Mouse (Mus musculus): ENCODE measurements at regions not wholly inside any gene's neighbourhood (a gene's known extent, or its start where the extent isn't known, plus 50 kb on each side); places are given as distances from the start of the nearest gene placed in this dataset.

GRCm38 (mm10) chr10:56566836-56567442 is 189.8 kb downstream of the Gja1 start:
- no peak for DNase-seq (ENCODE audit: extremely low spot score in 1 of 2, low spot score in 2 of 2)
- intact Hi-C loops (cut with DNase I), result no loop called here

- intact Hi-C loops (cut with DNase I), result no loop called here
- DNase-seq (ENCODE audit: extremely low spot score in 1 of 2, low spot score in 2 of 2), result no peak
Measured at GRCm38 (mm10) chr10:56582065-56582464, 204.9 kb downstream of the Gja1 start.

GRCm38 (mm10) chr10:56587205-56587604 is 210.1 kb downstream of the Gja1 start:
- intact Hi-C loops (cut with DNase I), result no loop called here
- no peak for DNase-seq (ENCODE audit: extremely low spot score in 1 of 2, low spot score in 2 of 2)

DNA sequence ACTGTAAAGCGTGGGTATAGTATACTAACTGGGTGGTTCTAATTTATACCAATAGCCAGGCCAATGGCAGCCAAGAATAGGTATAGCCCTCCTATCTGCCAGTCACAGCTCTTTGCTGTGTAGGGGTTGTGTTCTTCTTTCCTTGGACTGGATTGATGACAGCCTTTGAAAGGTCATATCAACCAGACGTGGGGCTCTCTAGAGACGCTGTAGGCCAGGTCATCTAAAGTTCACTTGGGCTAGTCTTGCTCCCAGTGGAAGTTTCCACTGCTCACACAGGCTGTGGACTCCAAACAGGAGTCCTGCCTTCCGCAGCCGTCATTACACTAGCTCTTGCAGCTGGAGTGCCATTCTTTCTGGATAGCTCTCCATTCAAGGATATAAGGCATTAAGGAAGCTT is 220.3 kb downstream of the Gja1 start:
- intact Hi-C loops (cut with DNase I), result no loop called here
- no peak for DNase-seq (ENCODE audit: extremely low spot score in 1 of 2, low spot score in 2 of 2)

- intact Hi-C loops (cut with DNase I), result no loop called here
- no peak for DNase-seq (ENCODE audit: extremely low spot score in 1 of 2, low spot score in 2 of 2)
Measured at GRCm38 (mm10) chr10:56598191-56598590, 221.1 kb downstream of the Gja1 start.

GRCm38 (mm10) chr10:56599923-56600322 is 222.8 kb downstream of the Gja1 start:
- DNase-seq (ENCODE audit: extremely low spot score in 1 of 2, low spot score in 2 of 2), result peak in 1 of 2 experiments; percentile 56
- intact Hi-C loops (cut with DNase I), result no loop called here

- intact Hi-C loops (cut with DNase I), result no loop called here
- peak; percentile 18 for DNase-seq (ENCODE audit: extremely low spot score in 1 of 2, low spot score in 2 of 2)
Measured at GRCm38 (mm10) chr10:56611564-56612288, 234.6 kb downstream of the Gja1 start.

DNA sequence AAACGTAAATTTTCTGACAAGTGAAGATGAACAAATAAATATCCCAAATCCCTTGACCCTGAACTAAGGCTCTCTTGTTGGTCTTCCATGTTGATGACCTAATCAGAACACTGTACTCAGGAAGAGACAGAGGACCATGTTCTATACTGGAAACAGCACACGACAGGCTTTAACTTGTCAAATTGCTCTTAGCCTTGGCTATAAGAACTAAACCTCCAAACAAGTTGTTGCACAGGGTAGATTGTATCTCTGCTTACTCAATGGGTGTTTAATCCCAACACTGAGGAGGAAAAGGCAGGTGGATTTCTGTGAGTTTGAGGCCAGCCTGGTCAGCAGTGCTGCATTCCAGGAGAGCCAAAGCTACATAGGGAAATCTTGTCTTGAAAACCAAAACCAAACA is 265.5 kb downstream of the Gja1 start:
- intact Hi-C loops (cut with DNase I), result no loop called here
- no peak for DNase-seq (ENCODE audit: extremely low spot score in 1 of 2, low spot score in 2 of 2)

DNA sequence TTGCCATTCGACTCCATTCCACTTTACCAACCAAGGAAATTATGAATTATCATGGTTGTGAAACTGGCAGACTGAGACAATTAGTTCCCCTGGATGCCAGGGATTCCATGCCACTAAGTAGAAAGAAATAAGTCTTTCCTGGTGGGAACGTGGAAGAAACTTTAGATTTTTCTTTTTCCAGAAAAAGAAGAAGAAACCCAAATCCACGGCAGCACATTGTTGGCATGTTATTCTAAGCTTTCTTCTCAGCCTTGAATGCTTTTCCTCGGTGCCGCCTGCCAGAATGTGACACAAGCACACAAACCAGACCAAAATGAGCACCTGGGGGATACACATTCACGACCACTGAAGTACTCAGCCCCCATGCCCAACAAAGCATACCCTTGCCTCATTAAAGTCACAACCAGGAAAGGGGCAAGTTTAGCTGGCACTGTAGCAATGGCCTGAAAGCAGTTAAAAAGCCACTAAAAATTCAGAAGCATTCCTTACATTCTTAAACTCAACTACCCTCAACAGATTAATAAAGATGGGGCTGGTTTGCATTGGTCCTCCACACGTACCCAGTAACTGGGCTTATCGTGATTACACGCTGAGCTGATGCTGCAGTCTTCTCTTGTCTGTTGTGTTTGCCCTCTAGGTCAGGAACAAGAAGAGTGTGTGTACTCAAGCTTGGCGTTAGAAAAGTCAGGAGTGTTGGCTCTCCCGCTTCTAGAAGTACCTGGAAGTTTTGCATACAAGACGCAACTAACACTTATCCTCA is 266.4 kb downstream of the Gja1 start:
- intact Hi-C loops (cut with DNase I), result no loop called here
- DNase-seq (ENCODE audit: extremely low spot score in 1 of 2, low spot score in 2 of 2), result no peak

DNA sequence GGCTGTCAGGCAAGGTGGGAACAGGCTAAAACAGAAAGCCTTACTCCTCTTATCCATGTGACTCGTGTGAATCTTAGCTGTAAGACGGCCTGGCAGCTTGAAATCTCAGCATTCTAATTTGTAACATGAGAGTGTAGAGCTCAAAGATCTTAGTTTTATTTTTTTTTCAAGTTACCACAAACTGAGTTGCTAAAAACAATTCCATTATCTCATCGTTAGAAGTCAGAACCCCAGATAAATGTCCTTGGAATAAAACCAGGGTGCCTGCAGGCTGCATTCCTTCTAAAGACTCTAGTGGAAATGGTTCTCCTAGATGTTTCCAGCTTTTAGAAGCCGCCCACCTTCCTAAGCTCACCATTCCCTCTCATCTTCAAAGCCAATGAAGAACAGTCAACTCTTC is 283.4 kb downstream of the Gja1 start:
- intact Hi-C loops (cut with DNase I), result no loop called here
- no peak for DNase-seq (ENCODE audit: extremely low spot score in 1 of 2, low spot score in 2 of 2)

DNA sequence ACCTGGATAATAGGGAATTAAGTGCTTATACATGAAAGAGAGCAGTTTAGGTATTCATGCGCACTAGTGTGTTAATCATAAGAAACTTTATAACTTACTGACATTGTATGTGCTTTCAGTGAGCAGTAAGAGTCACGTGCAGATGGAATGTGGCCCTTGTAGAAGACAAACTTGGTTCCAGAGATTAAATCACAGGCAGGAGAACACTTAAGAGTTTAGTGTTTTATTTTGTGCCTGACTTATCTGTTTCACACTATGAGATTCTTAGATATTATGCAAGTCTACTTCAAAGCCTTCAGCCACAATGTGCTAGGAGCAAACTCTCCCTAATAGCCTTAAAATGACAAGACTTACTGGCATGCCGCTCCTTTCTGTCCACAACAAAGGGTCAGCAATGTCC is 296.8 kb downstream of the Gja1 start:
- no peak for DNase-seq (ENCODE audit: extremely low spot score in 1 of 2, low spot score in 2 of 2)
- intact Hi-C loops (cut with DNase I), result no loop called here

DNA sequence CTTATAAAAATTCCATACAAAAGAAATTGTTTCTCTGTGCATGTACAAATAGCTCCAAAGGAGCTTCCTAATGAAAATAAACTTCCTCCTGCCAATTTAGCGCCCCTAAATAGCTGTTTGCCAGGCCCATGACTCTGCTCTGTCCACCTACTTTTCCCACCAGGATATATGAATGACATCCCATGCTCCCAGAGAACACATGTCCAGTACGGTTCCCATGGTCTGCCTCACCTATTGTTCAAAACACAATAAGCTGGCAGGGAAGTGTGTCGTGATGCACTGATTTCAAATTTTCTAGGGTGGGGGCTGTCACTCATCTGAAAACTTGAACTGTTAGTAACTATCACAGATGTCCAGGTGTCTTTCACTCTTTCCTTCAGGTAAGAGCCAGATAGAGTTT is 305.8 kb downstream of the Gja1 start:
- no peak for DNase-seq (ENCODE audit: extremely low spot score in 1 of 2, low spot score in 2 of 2)
- intact Hi-C loops (cut with DNase I), result no loop called here

DNA sequence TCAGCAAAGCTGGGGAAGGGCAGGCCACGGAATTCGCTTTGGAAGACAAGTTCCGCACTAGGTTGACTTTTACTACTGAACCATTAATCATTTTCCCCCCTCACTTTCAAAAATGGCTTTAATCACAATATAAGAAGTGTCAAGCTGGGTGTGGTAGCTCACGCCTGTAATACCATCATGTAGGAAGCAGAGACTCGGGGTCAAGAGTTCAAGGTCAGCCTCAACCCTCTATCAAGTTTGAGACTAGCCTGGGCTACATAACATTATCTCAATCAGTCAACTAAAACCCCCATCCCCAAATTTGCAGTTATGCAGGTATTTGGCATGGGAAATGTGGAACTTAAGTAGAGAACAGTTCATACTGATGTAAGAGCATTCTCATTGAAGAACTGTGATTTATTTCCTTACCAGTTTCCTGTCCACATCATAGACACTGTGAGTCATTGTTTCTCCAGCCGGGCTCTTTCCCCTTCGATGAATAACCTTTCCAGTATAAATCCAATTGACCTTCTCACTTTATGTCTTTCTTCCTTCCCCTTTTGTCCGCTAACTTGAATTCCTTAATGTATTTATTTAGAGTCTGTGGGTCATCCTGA is 308.6 kb downstream of the Gja1 start:
- DNase-seq (ENCODE audit: extremely low spot score in 1 of 2, low spot score in 2 of 2), result no peak
- intact Hi-C loops (cut with DNase I), result no loop called here

- DNase-seq (ENCODE audit: extremely low spot score in 1 of 2, low spot score in 2 of 2), result no peak
- intact Hi-C loops (cut with DNase I), result no loop called here
Measured at GRCm38 (mm10) chr10:56691467-56691866, 314.3 kb downstream of the Gja1 start.

GRCm38 (mm10) chr10:56695100-56695499 is 318.0 kb downstream of the Gja1 start:
- no peak for DNase-seq (ENCODE audit: extremely low spot score in 1 of 2, low spot score in 2 of 2)
- intact Hi-C loops (cut with DNase I), result no loop called here

- DNase-seq (ENCODE audit: extremely low spot score in 1 of 2, low spot score in 2 of 2), result peak in 1 of 2 experiments; percentile 43
- intact Hi-C loops (cut with DNase I), result no loop called here
Measured at GRCm38 (mm10) chr10:56700126-56700525, 323.0 kb downstream of the Gja1 start.

DNA sequence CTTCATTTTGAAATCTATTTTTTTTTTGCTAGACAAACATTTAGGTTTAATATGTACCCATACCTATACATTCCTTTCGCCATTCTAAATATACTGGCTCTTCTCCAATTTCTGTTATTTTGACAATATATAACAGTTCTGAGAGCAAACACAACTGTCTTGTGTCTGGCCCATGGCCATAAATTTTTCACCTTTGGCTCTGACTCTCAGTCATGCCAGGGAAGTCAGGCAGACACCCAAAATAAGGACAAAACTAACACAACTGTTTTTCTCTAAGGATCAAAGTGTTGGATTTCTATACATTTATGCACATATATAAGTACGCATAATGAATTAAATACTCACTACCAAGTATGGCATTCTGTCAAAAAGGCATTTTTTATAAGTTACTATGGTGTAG is 331.3 kb downstream of the Gja1 start:
- DNase-seq (ENCODE audit: extremely low spot score in 1 of 2, low spot score in 2 of 2), result no peak
- intact Hi-C loops (cut with DNase I), result no loop called here

GRCm38 (mm10) chr10:56708886-56709285 is 331.8 kb downstream of the Gja1 start:
- intact Hi-C loops (cut with DNase I), result no loop called here
- no peak for DNase-seq (ENCODE audit: extremely low spot score in 1 of 2, low spot score in 2 of 2)

- intact Hi-C loops (cut with DNase I), result no loop called here
- DNase-seq (ENCODE audit: extremely low spot score in 1 of 2, low spot score in 2 of 2), result no peak
Measured at GRCm38 (mm10) chr10:56712611-56713105, 335.5 kb downstream of the Gja1 start.

DNA sequence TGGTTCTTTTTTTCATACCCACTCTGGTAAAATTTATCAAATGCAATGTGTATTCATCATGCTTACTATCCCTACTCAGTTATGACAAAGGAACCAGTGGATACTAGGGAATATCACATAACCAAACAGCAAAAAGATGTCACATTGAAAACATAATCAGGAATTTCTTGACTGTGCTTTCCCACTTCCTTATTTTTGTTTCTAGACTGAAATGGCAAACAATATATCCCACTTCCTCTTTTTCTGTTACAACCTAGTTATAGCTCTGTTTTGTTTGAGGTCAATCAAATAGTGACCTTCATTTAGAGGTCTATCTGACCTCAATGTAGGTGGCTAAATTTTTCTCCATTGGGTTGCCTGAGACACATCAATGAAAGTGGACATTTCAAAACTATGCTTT is 359.9 kb downstream of the Gja1 start:
- intact Hi-C loops (cut with DNase I), result no loop called here

More for the DNA sequence above, 359.9 kb downstream of the Gja1 start:
- DNase-seq (ENCODE audit: extremely low spot score in 1 of 2, low spot score in 2 of 2), result no peak
